Mouse (Mus musculus) heart, embryonic 13.5 days (tissue): ENCODE measurements around the gene Pou2f1. TPM values are rescaled to one million over a fixed set of nuclear protein-coding genes. Genes with fewer than 3 reads are reported as not detected.
"Not testable (repeated sequence)": the region's sequence is repeated elsewhere in the genome, so short reads cannot be mapped to it uniquely, and the experiment has no call there.

Source experiments
- ATAC-seq: fragments of 200-750 bp; cut with Nextera tagmentation; 2 replicates; pipeline ENCODE4 v1.8.0; 2017; ENCODE audit warnings: moderate TSS enrichment; ENCODE audit not compliant: insufficient number of reproducible peaks, low FRiP score, low TSS enrichment; ENCODE audit errors: extremely low read depth
- H3K27ac ChIP-seq: fragments of 300-500 bp; sonication (generic); replicated peaks from 2 replicates; pipeline ENCODE4 v1.5.1; 2015; ENCODE audit warnings: moderate library complexity, mild to moderate bottlenecking, inconsistent platforms
- H3K27me3 ChIP-seq: fragments of 300-500 bp; sonication (generic); replicated peaks from 2 replicates; pipeline ENCODE4 v1.6.1; 2015; ENCODE audit warnings: mild to moderate bottlenecking, inconsistent platforms
- H3K36me3 ChIP-seq: fragments of 300-500 bp; sonication (generic); 2 replicates; pipeline ENCODE4 v1.6.1; 2015; ENCODE audit warnings: mild to moderate bottlenecking, inconsistent platforms
- H3K4me1 ChIP-seq: fragments of 300-500 bp; sonication (generic); 2 replicates; pipeline ENCODE4 v1.6.1; 2015; ENCODE audit warnings: inconsistent platforms
- H3K4me2 ChIP-seq: fragments of 300-500 bp; sonication (generic); 2 replicates; pipeline ENCODE4 v1.6.1; 2015; ENCODE audit warnings: inconsistent platforms, mild to moderate bottlenecking, moderate library complexity
- H3K4me3 ChIP-seq: fragments of 300-500 bp; sonication (generic); 2 replicates; pipeline ENCODE4 v1.5.1; 2015; ENCODE audit warnings: moderate library complexity, mild to moderate bottlenecking, inconsistent platforms
- H3K9ac ChIP-seq: fragments of 300-500 bp; sonication (generic); 2 replicates; pipeline ENCODE4 v1.6.1; 2015; ENCODE audit warnings: inconsistent platforms, mild to moderate bottlenecking, moderate library complexity
- H3K9me3 ChIP-seq: fragments of 300-500 bp; sonication (generic); 2 replicates; pipeline ENCODE4 v1.6.1; 2016; ENCODE audit warnings: inconsistent platforms
- WGBS: fragments of 180-500 bp; shearing (Covaris S2); methylation state at CpG from one replicate; pipeline ENCODE4 v1.1.7; 2015; ENCODE audit warnings: mixed read lengths; 5-methylcytosine and 5-hydroxymethylcytosine counted together
- polyA plus RNA-seq: library from polyadenylated mRNA; unstranded; fragments of >200 nt; fragmentation: Nextera tagmentation; extraction: Ambion mirVana; gene quantifications from 2 replicates; pipeline ENCODE4 v1.2.1, GENCODE M21; 2015

Pou2f1 gene
- polyA plus RNA-seq, 1 experiment from 2014 or later, result 9.3 TPM

DNA sequence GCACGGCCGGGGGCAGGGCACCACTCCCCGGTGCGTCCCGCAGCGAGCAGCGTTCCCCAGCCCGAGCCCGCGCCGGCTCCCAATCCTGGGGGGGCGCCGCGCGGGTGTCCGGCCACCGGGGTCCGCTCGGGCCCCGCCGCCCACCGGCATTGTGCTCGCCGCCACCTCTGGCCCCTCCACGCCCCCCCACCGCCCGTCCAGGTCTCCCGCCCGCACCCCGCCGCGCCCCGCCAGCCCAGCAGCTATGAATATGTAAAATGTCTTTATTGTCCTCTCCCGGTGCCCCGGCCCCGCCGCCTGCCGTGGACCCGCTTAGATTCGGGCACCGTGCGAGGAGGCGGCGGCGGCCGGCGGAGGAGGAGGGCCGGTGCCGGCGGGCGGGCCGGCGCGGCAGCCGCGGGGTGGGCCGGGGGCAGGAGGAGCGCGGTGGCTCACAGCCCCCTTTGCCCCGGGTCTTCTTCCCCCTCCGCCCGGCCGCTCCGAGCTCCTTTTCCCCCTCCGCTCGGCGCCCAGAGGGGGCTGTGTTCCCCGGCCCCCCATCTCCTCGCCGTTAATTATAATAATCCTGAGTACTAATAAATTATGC, 481 bp downstream of the Pou2f1 start:
- peak overlapping the region; percentile 96 for H3K4me2 ChIP-seq
- H3K4me3 ChIP-seq, result peak overlapping the region; percentile 99
- under 1% methylated on average over 55 of the region's 70 CpGs for WGBS
- H3K27ac ChIP-seq, result peak overlapping the region; percentile 93
- H3K9ac ChIP-seq, result peak overlapping the region; percentile 98
- ATAC-seq, result peak; percentile 23; the same call in 1 of the 2 replicates
- H3K36me3 ChIP-seq, result no peaks in the 10 kb centered on the region
- peaks cover 35% of the 10 kb centered on the region for H3K4me1 ChIP-seq
- no peaks in the 10 kb centered on the region for H3K27me3 ChIP-seq
- H3K9me3 ChIP-seq, result no peaks in the 10 kb centered on the region

DNA sequence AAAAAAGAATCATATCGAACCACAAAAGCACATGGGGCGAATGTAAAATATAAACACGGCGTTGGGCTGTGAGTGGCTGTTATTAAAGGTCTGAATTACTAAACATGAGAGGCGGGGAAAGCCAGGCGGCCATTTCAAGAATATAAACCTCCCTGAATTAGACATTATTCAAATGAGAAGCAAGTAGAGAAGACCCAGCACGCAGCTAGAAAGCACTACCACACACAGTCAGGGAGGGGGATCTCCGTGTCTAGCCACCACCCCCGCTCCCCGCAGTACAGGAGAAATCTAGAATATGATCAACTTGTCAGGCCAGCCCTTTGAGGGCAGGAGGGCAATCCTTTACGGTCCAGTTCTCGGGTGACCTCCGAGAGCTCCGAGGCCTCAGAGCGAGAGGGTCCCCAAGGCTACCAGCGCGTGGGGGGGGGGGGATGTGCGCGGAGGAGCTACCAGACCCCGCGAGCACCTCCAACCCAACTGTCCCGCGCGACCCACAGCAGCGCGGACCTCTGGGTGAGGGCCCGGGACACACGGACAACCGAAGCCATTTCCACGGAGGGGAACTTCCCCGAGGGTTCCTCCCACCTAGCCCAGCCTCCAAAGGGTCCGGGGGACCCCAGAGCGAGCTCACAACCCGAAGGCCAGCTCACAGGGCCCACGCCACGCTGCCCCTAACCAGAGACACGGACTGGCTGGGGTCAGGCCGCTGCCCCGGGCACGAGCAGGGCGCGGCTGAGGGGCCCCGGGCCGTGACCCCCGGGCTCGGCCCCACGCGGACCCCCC, 1.2 kb downstream of the Pou2f1 start:
- peak overlapping the region; percentile 99 for H3K4me3 ChIP-seq
- H3K4me1 ChIP-seq, result peaks cover 36% of the 10 kb centered on the region
- H3K9ac ChIP-seq, result peak overlapping the region; percentile 98
- no peaks in the 10 kb centered on the region for H3K9me3 ChIP-seq
- WGBS, result 1% methylated on average over 48 of the region's 48 CpGs
- peak overlapping the region; percentile 93 for H3K27ac ChIP-seq
- ATAC-seq, result no peak; the same call in 1 of the 2 replicates
- H3K27me3 ChIP-seq, result no peaks in the 10 kb centered on the region
- H3K4me2 ChIP-seq, result peak overlapping the region; percentile 96
- H3K36me3 ChIP-seq, result no peaks in the 10 kb centered on the region

DNA sequence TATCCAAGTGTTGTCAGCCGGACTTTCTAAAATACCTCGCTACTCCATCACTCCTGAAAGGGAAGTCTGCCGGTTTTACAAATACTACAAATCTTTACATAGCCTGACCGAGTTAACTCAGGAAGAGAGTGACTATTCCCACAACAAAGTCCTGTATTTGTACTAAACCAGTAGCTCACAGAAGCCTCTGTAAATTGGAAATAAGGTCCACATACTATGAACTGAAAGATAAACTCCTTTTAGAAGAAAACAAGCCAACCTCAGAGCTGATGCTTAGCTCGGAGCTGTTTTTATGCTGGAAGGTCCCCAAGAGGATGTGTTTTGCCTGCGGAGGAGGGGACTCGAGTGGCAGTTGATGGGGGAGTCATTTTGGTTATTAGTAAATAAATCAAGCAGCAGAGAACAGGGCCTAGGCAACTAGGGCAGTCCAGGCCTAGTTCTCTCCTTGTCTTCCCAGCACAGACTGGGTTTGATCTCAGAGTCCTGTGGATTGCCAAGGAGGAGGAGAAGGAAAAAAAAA, 1.8 kb downstream of the Pou2f1 start:
- no peaks in the 10 kb centered on the region for H3K27me3 ChIP-seq
- no peaks in the 10 kb centered on the region for H3K36me3 ChIP-seq
- H3K4me2 ChIP-seq, result peak overlapping the region; percentile 96
- 20% methylated on average over 7 of the region's 7 CpGs for WGBS
- peaks cover 43% of the 10 kb centered on the region for H3K4me1 ChIP-seq
- no peaks in the 10 kb centered on the region for H3K9me3 ChIP-seq
- H3K4me3 ChIP-seq, result peak overlapping the region; percentile 99
- ATAC-seq, result no peak
- H3K9ac ChIP-seq, result peak overlapping the region; percentile 98
- peak overlapping the region; percentile 93 for H3K27ac ChIP-seq

DNA sequence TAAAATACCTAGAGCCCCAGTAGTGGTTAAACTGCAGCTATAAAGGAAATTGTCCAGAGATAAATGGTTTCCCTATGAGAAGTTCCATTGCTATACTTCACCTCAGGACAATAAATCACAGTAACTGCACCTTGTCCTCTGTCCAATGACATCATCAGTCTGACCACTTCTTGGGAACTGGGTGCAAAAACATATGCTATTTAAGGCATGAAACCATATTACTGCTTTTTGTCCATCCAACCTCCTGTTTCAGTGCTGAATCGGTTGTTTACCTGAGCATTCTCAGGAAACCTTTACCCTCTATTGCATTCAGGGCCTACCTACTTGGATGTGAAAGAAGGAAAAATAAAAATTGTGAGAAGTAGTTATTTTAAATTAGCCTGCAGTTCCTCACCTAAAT, 2.8 kb downstream of the Pou2f1 start:
- Histone ChIP-seq H3K9me3 (no peaks in the 10 kb centered on the region), H3K36me3 (no peaks in the 10 kb centered on the region), H3K4me3 (no peak overlapping the region), H3K9ac (no peak overlapping the region), H3K4me2 (no peak overlapping the region), H3K4me1 (peaks cover 46% of the 10 kb centered on the region), H3K27me3 (no peaks in the 10 kb centered on the region), H3K27ac (no peak overlapping the region)
- no peak for ATAC-seq
- WGBS, result 86% methylated on average over 1 of the region's 1 CpGs

DNA sequence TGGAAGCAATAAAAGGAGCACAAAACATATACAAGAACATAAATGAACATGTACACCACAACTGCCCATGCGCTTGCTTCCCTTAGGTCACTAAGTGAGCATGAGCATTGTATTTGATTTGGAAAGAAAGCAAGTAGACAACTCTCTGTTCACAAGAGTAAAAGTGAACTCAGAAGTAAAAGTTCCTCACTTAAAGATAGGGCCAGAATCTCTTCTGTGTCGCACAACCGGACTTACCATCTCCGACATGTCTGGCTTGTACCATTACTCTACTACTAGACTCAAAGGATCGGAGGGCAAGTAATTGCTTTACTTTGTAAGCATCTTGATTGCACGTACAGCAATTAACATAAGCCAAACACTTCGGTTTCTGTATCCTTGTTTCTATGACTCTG, 6.8 kb downstream of the Pou2f1 start:
- H3K9me3 ChIP-seq, result no peaks in the 10 kb centered on the region
- 85% methylated on average over 7 of the region's 7 CpGs for WGBS
- no peak for ATAC-seq
- no peaks in the 10 kb centered on the region for H3K36me3 ChIP-seq
- H3K4me1 ChIP-seq, result peaks cover 72% of the 10 kb centered on the region
- H3K4me3 ChIP-seq, result no peak overlapping the region
- H3K27me3 ChIP-seq, result no peaks in the 10 kb centered on the region
- no peak overlapping the region for H3K27ac ChIP-seq
- no peak overlapping the region for H3K9ac ChIP-seq
- H3K4me2 ChIP-seq, result no peak overlapping the region

DNA sequence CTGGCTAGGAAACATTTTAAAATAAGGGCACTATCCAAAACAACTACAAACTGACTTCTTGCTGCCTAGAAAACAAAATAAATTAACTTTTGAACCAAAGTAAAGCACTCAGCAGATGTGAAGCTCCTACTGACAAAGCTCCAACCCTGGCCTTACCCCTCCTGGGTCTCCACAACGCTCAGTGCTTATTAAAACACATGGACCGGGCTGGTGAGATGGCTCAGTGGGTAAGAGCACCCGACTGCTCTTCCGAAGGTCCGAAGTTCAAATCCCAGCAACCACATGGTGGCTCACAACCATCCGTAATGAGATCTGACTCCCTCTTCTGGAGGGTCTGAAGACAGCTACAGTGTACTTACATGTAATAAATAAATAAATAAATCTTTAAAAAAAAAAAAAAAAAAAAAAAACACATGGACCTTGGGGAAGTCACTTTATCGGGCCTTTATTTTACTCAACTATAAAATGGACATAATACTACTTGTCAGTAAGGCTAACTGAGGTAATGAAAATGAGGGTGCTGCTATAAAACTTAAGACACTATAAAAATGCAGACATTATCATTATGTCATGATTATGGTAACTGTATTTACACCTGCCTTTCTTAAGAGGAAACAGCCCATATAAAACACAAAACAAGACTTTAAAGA, 7.3 kb downstream of the Pou2f1 start:
- H3K4me3 ChIP-seq, H3K9ac ChIP-seq, H3K27ac ChIP-seq, H3K4me2 ChIP-seq, H3K36me3 ChIP-seq, H3K9me3 ChIP-seq, H3K27me3 ChIP-seq, ATAC-seq: not testable (repeated sequence)
- peaks cover 71% of the 10 kb centered on the region for H3K4me1 ChIP-seq
- WGBS, result 84% methylated on average over 6 of the region's 7 CpGs

DNA sequence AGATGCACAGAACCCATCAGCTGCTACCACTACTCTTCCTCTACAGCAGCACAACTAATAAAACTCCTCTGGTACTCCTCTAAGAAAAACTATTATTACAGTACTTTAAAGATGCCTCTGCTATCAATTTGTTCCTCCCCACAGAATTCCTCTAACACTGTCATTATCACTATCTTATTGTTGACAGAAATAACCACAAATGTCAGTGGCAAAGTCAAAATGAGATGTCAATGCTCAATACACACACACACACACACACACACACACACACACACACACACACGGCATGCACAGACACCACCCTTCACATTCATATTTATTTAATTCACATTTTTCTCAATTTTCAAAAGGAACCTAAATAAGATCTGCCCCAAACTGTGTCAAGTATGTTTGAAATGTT, 8.2 kb downstream of the Pou2f1 start:
- 21% methylated on average over 1 of the region's 1 CpGs for WGBS
- Histone ChIP-seq H3K4me3 (no peak overlapping the region), H3K9me3 (no peaks in the 10 kb centered on the region), H3K36me3 (no peaks in the 10 kb centered on the region), H3K27ac (0 out of 2 replicates have a peak overlapping the region, but pooled peaks have one; percentile 60), H3K4me1 (peaks cover 63% of the 10 kb centered on the region), H3K27me3 (no peaks in the 10 kb centered on the region), H3K4me2 (peak overlapping the region; percentile 32; the same call in 1 of the 2 replicates), H3K9ac (no peak overlapping the region)
- no peak for ATAC-seq

DNA sequence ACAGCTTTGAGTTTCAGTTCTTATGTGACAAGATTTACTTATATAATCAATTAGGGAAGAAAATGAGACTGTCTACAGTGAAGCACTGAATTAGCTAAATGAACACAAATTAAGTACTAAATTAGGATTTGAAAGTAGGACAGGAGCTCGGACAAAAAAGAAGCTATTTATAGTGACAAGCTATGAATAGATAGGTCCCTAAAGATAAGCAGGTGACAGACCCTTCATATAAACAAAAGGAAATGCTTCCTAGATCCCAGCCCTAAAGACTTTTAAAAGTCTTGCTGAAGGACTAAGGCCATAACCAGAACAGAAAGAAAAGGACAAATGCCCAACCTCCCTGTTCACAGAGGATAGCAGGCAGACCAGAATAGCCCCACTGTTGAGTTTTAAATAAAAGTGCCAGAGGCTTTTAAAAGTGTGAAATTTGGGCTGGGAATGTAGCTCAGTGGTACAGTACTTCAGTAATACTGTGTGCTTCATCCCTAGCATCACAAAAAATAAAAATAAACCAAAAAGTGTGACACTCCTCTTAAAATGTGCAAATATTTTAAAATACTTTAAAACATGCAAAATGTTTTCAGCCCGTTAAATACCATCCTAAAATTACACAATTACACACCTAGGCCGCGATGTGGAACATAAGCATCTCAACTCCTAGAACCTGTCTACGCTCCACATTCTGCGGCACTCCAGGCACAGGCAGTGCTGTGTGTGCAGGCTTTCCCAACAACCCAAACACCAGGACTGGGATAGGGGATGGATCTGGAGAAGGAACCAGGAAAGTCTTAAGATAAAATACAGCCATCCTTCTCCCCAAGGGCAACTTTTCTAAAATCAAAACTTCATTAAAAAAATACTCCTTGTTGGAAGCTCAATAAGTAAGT, 9.0 kb downstream of the Pou2f1 start:
- peaks cover 57% of the 10 kb centered on the region for H3K4me1 ChIP-seq
- no peaks in the 10 kb centered on the region for H3K27me3 ChIP-seq
- H3K4me2 ChIP-seq, result peak overlapping the region; percentile 32
- no peaks in the 10 kb centered on the region for H3K36me3 ChIP-seq
- H3K4me3 ChIP-seq, result no peak overlapping the region
- H3K27ac ChIP-seq, result peak overlapping the region; percentile 60
- WGBS, result 51% methylated on average over 6 of the region's 6 CpGs
- H3K9me3 ChIP-seq, result no peaks in the 10 kb centered on the region
- no peak for ATAC-seq
- peak overlapping the region; percentile 42 for H3K9ac ChIP-seq

DNA sequence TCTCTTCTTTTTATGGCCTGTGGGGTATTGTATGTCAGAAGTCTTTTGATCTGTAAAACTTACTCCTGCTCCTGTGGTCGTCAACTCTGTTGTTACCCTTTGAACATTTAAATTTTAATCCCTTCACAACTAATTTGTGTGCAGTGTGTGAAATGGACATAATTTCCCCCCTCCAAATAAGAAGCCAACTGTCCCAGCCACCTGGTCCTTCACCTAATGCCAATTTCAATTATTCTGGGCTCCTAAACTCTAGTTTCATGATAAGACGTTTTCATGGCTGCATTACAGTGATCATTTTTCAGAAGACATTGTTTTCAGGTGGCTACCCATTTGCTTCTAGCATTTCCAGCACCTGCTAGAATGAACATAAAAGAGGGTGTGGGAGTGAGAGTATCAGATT, 13.9 kb downstream of the Pou2f1 start:
- H3K4me1 ChIP-seq, result peaks cover 43% of the 10 kb centered on the region
- no peak for ATAC-seq
- no peak overlapping the region for H3K27ac ChIP-seq
- H3K36me3 ChIP-seq, result no peaks in the 10 kb centered on the region
- 85% methylated on average over 2 of the region's 2 CpGs for WGBS
- no peak overlapping the region for H3K9ac ChIP-seq
- H3K4me2 ChIP-seq, result no peak overlapping the region
- no peaks in the 10 kb centered on the region for H3K27me3 ChIP-seq
- no peak overlapping the region for H3K4me3 ChIP-seq
- no peaks in the 10 kb centered on the region for H3K9me3 ChIP-seq

DNA sequence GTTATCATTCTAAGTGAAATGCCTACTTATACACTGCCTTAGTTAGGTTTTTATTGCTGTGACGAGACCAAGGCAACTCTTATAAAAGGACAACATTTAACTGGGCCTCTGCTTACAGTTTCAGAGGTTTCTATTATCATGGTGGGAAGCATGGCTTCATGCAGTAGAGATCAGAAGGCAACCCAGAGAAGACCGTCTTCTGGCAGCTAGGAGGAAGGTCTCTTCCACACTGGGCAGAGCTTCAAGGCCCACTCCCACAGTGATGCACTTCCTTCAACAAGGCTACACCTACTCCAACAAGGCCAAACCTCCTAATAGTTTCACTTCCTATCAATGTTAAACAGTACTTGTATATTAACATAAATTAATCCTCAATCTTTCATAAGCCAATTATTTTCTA, 14.4 kb downstream of the Pou2f1 start:
- H3K4me2 ChIP-seq, result no peak overlapping the region
- H3K4me3 ChIP-seq, result no peak overlapping the region
- 84% methylated on average over 2 of the region's 2 CpGs for WGBS
- no peaks in the 10 kb centered on the region for H3K27me3 ChIP-seq
- H3K36me3 ChIP-seq, result no peaks in the 10 kb centered on the region
- H3K9ac ChIP-seq, result no peak overlapping the region
- no peak overlapping the region for H3K27ac ChIP-seq
- H3K4me1 ChIP-seq, result peaks cover 38% of the 10 kb centered on the region
- no peak for ATAC-seq
- H3K9me3 ChIP-seq, result no peaks in the 10 kb centered on the region
